Mouse (Mus musculus) erythroblast, embryonic 14.5 days (primary cell): ENCODE results near the gene S100a13. TPM values are rescaled to one million over a fixed set of nuclear protein-coding genes. Genes with fewer than 3 reads are reported as not detected.

Experiments
- H3K27me3 ChIP-seq: 2 replicates; pipeline ENCODE4 v1.6.1; 2012; ENCODE audit warnings: inconsistent platforms; ENCODE audit not compliant: control insufficient read depth
- H3K36me3 ChIP-seq: 2 replicates; pipeline ENCODE4 v1.6.1; 2012; ENCODE audit warnings: mild to moderate bottlenecking, inconsistent platforms; ENCODE audit not compliant: control insufficient read depth
- H3K4me1 ChIP-seq: 2 replicates; pipeline ENCODE4 v1.6.1; 2012; ENCODE audit warnings: inconsistent platforms; ENCODE audit not compliant: control insufficient read depth
- H3K4me3 ChIP-seq: replicated peaks from 2 replicates; pipeline ENCODE3; 2012; ENCODE audit warnings: moderate library complexity, mild to moderate bottlenecking, inconsistent platforms
- H3K9me3 ChIP-seq: 2 replicates; pipeline ENCODE4 v1.6.1; 2012; ENCODE audit warnings: low read length, inconsistent platforms, mixed read lengths; ENCODE audit not compliant: control insufficient read depth
- GATA1 ChIP-seq: IDR thresholded peaks from 2 replicates; pipeline ENCODE4 v1.6.1; 2012; ENCODE audit warnings: low read length, inconsistent platforms, mixed read lengths
- TAL1 ChIP-seq: IDR thresholded peaks from 3 replicates; pipeline ENCODE4 v1.6.1; 2012; ENCODE audit warnings: low read length, inconsistent platforms, mixed read lengths
- polyA plus RNA-seq: library from polyadenylated mRNA; stranded (reverse); fragments of >175 nt; gene quantifications from 2 replicates; pipeline ENCODE4 v1.2.3, GENCODE M21; 2012

S100a13 gene
- polyA plus RNA-seq, 1 experiment: 0.67 TPM

DNA sequence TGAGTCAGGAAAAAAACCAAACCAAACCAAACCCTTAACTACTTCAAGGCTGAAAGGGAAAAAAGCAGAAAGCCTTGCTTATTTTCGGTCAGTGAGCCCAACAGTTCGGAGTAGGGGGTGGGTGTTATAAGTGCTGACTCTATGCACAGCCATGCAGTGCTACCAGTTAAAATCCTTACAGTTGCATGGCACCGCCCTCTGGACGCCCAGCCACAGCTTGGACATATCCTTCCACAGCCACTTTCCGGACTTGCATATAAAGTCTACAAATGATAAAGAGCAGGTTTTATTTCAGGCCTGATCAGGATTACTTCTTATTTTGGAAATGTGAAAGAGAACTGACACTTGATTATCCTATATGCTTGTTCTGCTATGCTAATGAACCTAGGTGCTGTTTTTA, 9.0 kb upstream of the S100a13 start:
- Histone ChIP-seq H3K4me1 (peaks cover 31% of the 10 kb centered on the region), H3K27me3 (no peaks in the 10 kb centered on the region), H3K36me3 (peaks cover 76% of the 10 kb centered on the region), H3K4me3 (no peak overlapping the region), H3K9me3 (no peaks in the 10 kb centered on the region)
- TF ChIP-seq TAL1 (no peak), GATA1 (no peak)

DNA sequence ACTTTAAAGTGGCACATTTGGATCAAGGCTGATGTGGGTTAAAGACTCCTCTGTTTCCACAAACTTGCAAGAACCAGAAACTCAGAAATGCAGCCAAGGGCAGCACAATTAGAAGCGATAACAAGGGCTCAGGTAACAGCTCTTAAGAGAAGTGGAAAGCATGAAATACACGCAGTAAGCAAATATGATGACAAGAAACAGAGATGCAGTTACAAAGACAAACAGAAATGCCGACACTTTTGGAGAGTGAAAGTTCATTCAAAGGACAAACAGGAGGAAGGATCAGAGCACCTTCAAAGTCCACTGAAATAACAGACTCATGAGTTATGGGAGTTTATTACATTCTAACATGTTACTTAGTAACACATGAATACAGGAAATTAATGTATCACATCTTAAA, 7.9 kb upstream of the S100a13 start:
- no peaks in the 10 kb centered on the region for H3K27me3 ChIP-seq
- no peak for TF ChIP-seq GATA1
- no peak for TF ChIP-seq TAL1
- H3K36me3 ChIP-seq: peaks cover 70% of the 10 kb centered on the region
- H3K4me1 ChIP-seq: peaks cover 31% of the 10 kb centered on the region
- no peak overlapping the region for H3K4me3 ChIP-seq
- H3K9me3 ChIP-seq: no peaks in the 10 kb centered on the region

DNA sequence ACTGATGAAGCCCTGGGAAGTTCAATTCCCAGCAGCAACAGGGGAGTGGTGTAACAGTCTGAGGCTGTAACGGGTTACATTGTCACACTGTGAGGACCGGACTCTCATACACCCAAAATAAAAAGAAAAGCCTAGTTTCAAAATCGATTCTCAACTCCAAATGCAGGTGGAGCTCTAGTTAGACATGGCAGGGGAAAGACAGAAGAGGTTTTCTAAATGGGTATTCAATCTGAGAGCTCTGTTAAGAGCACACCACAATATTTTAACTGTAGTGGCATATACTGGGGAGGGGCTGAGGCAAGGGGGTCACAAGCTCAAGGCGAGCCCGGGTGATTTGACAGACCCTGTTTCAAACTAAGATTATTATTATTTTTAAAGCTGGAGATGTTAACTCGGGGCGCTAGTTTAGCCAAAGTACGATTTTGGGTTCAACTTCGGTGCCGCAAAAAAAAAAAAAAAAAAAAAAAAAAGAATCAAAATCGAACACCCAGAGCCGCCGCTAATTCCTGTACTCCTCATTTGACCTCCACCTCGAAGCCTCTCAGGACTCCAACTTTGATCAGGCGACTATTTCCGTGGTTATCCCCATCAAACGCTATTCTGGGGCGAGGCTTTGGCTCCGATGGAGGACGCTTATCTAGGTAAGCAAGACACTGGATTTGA, 5.8 kb upstream of the S100a13 start:
- peak overlapping the region; percentile 98 for H3K4me3 ChIP-seq
- H3K36me3 ChIP-seq: peaks cover 51% of the 10 kb centered on the region
- TF ChIP-seq GATA1: no peak
- TF ChIP-seq TAL1: no peak

DNA sequence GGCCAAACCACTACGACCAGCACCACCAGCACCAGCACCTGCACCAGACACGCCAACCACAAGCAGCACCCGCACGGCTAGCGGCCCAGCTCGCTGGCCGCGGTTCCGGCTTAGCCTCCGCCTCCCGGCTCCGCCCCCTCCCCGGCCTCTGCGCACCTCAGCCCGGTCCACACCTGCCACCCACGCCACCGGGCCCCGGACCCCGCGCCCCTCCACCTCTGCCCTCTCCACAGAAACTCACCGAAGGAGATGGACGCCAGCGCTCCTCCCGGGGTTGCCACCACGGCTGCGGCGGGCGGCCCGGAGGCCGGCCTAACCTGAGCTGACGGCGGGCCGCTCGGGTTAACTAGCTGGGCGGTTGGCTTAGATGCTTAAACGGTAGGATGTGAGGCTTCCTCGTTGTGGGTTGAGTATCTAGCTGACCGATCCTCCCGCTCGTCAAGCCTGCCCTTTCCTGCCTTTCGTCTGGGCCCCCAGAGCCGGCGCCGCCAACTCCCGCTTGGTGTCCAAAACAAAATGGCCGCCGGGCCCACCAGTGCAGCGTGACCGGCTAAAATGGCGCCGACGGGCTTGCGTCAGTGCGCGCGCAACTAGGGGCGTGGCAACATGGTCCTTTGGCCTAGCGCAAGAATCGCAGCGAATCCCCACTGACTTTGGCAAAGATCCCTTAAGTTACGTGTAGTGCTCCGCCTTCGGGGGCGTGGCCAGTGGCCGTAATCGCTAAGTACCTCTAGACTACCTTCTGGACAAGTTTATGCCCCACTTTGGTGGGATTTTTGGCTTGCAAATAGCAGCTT, 5.1 kb upstream of the S100a13 start, which contains the start of gene Chtop:
Chtop (minus strand) TSS at position 549 of the 797 bp plus-strand sequence.
- TF ChIP-seq GATA1: no peak
- no peak for TF ChIP-seq TAL1
- peaks cover 39% of the 10 kb centered on the region for H3K4me1 ChIP-seq
- H3K4me3 ChIP-seq: peak within 1 kb of the TSS; percentile 98
- no peaks in the 10 kb centered on the region for H3K9me3 ChIP-seq
- peaks cover 12% of the 10 kb centered on the region for H3K27me3 ChIP-seq
- H3K36me3 ChIP-seq: peaks cover 44% of the 10 kb centered on the region

More for the DNA sequence above, 5.8 kb upstream of the S100a13 start:
- Histone ChIP-seq H3K9me3 (no peaks in the 10 kb centered on the region), H3K4me1 (peaks cover 31% of the 10 kb centered on the region), H3K27me3 (peaks cover 5% of the 10 kb centered on the region)

DNA sequence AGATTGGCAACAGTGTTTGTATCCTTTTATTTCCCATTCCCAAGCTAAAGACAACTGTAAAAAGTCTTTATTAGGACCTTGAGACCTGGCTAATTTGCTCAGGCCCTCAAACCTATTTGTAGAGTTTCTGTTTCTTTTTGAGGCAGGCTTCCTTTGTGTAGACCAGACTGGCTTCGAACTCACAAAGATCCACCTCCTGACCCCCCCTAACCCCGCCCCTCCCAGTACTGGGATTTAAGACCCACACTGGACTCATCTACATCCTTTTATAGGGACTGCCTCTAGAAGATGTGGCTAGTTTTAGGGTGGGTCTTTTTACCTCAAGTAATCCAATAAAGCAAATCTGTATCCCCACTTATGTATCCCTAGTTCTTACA, 4.5 kb upstream of the S100a13 start:
- Histone ChIP-seq H3K9me3 (no peaks in the 10 kb centered on the region), H3K4me1 (peaks cover 44% of the 10 kb centered on the region), H3K36me3 (peaks cover 38% of the 10 kb centered on the region), H3K27me3 (peaks cover 12% of the 10 kb centered on the region), H3K4me3 (peak overlapping the region; percentile 98)
- TF ChIP-seq GATA1 (no peak), TAL1 (no peak)

DNA sequence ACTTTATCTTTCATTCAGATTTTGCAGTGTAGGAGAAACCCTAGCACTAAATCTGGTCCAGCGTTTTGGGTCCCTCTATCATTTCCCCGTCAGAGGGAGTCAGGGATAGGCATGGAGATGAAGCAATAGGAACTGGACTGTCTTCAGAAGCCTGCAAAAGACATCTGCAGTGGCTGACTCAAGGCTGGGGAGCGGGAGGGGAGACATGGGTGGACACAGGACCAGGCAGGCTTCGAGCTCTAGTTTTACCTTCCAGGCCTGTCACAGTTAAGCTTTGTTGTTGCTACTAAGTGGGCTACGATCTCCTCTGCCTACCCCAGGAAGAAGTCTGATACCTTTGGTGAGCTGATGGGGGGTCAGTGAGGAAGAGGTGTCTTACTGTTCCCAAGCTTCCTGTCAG, 2.0 kb upstream of the S100a13 start:
- Histone ChIP-seq H3K27me3 (peaks cover 12% of the 10 kb centered on the region), H3K4me3 (no peak overlapping the region), H3K9me3 (no peaks in the 10 kb centered on the region), H3K36me3 (peaks cover 12% of the 10 kb centered on the region), H3K4me1 (peaks cover 44% of the 10 kb centered on the region)
- no peak for TF ChIP-seq GATA1
- TF ChIP-seq TAL1: no peak

DNA sequence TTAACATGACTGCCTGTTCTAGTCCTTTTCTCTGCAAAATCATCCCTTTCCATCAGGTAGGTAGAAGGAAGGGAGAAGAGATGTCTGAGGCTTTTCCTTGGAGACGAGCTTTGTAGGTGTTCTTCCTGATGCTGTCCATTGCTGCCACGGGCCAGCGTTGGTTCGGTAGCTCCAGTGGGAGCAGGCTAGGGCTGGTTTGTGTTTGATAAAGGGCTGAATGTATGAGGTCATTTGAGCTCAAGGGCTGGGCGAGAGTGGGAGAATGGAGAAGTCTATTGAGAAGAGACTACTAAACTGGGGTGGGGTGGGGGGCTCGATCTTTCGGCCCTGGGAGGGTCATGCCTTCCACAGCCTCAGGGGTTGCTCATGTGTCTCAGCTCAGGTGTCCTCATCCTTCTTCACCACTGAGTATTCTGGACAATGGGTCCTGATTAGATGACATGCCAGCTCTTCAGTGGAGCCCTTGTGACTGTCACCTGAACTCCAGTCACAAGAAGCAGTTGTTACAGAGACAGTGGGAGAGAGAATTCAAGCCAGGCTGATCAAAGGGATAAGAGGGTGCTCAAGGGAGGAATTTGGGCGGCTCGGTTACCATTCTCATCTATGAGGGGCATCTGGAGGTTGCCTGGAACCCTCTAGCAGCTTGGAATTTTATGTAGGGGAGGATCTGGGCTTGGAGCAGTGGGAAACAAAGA, 1.1 kb upstream of the S100a13 start:
- H3K4me1 ChIP-seq: peaks cover 36% of the 10 kb centered on the region
- no peaks in the 10 kb centered on the region for H3K9me3 ChIP-seq
- no peak overlapping the region for H3K4me3 ChIP-seq
- peaks cover 6% of the 10 kb centered on the region for H3K36me3 ChIP-seq
- TF ChIP-seq TAL1 (no peak), GATA1 (no peak)
- H3K27me3 ChIP-seq: peaks cover 12% of the 10 kb centered on the region

DNA sequence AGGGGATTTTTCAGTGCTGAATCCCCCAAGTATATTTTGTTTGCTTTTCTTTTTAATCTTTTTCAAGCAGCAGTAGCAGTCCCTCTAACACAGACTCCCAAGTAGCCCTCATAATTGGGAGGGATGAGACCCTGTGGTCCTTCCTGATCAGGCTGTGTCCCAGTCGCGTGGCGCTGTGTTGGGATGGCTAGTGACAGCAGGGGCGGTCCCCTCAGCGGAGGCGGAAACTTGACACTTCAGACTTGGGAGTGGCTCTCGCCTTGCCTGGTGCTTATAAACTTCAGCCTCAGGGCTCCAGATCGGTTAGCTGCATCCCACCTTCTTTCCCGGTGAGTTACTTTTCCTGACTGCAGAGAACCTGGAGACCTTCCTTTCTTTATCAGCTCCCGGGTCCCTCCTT, 456 bp downstream of the S100a13 start:
- peak overlapping the region; percentile 63 for H3K4me3 ChIP-seq
- H3K4me1 ChIP-seq: peaks cover 30% of the 10 kb centered on the region
- no peak for TF ChIP-seq GATA1
- TF ChIP-seq TAL1: no peak
- no peaks in the 10 kb centered on the region for H3K9me3 ChIP-seq
- peaks cover 12% of the 10 kb centered on the region for H3K27me3 ChIP-seq
- peaks cover 6% of the 10 kb centered on the region for H3K36me3 ChIP-seq

DNA sequence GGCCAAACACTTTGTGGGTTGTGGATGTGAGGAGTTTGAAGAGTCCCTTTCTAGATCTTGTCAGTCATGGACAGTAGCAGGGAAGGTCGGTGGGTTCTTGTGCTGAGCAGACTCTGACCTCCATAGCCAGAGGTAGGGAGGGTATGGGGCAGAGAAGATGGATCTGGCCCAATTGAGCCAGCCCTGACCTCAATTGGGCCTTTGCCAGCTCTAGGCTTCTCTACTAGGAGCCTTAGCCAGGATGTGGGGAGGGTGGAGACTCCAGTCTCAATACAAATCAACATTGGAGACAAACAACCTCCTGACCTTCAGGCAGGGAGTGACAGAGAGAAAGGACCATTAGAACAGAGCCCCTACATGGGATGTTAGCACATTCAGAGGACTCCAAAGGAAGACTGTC, 1.0 kb downstream of the S100a13 start:
- peaks cover 12% of the 10 kb centered on the region for H3K27me3 ChIP-seq
- H3K9me3 ChIP-seq: no peaks in the 10 kb centered on the region
- peaks cover 27% of the 10 kb centered on the region for H3K4me1 ChIP-seq
- no peak for TF ChIP-seq TAL1
- peak overlapping the region; percentile 63 for H3K4me3 ChIP-seq
- H3K36me3 ChIP-seq: peaks cover 6% of the 10 kb centered on the region
